Mouse (Mus musculus) left cerebral cortex, adult 18-20 months (tissue): ENCODE measurements around the gene Sult1b1. TPM values are rescaled to one million over a fixed set of nuclear protein-coding genes. Genes with fewer than 3 reads are reported as not detected.
"Not testable (repeated sequence)": the region's sequence is repeated elsewhere in the genome, so short reads cannot be mapped to it uniquely, and the experiment has no call there.

Source experiments
- DNase-seq, 2 experiments: peaks; one replicate each; pipeline ENCODE4 v3.0.0; 2021 to 2022; ENCODE audit warnings: low spot score in 2 of 2, mixed read lengths in 1 of 2
- long read RNA-seq, 2 experiments: library from polyadenylated mRNA; stranded (forward); transcript quantifications; one replicate each; pipeline ENCODE4 v2.0.0; 2021
- total RNA-seq, 2 experiments: library from RNA; stranded (reverse); gene quantifications; 2 replicates each; pipeline ENCODE4 v1.2.3; 2021

Gene Sult1b1
- total RNA-seq = not detected
- long read RNA-seq, experiment 1 = 0 reads
- long read RNA-seq, experiment 2 = 0 reads

- no peak for DNase-seq
Observed at GRCm38 (mm10) chr5:87538111-87538510, at the start of gene Sult1b1. Gene Sult1b1 (minus strand): TSS chr5:87538195.

- no peak for DNase-seq
Observed at GRCm38 (mm10) chr5:87580389-87580788, 42.4 kb upstream of the Sult1b1 start.

- DNase-seq = no peak
Observed at GRCm38 (mm10) chr5:87574174-87574573, 36.2 kb upstream of the Sult1b1 start.

GRCm38 (mm10) chr5:87573490-87573889 is 35.5 kb upstream of the Sult1b1 start:
- no peak for DNase-seq

- DNase-seq = no peak
Observed at GRCm38 (mm10) chr5:87572781-87573180, 34.8 kb upstream of the Sult1b1 start.

GRCm38 (mm10) chr5:87568845-87569244 is 30.9 kb upstream of the Sult1b1 start, which contains the start of gene Sult1d1:
Gene Sult1d1 (minus strand): TSS chr5:87569027.
- DNase-seq = no peak

GRCm38 (mm10) chr5:87567306-87567705 is 29.3 kb upstream of the Sult1b1 start:
- no peak for DNase-seq

- no peak for DNase-seq
Observed at GRCm38 (mm10) chr5:87562966-87563365, 25.0 kb upstream of the Sult1b1 start.

- DNase-seq = no peak
Observed at GRCm38 (mm10) chr5:87562526-87562925, 24.5 kb upstream of the Sult1b1 start.

GRCm38 (mm10) chr5:87560145-87560544 is 22.1 kb upstream of the Sult1b1 start:
- no peak for DNase-seq

- no peak for DNase-seq
Observed at GRCm38 (mm10) chr5:87550935-87551334, 12.9 kb upstream of the Sult1b1 start.

GRCm38 (mm10) chr5:87535994-87536644 is 1.9 kb downstream of the Sult1b1 start:
- no peak for DNase-seq

GRCm38 (mm10) chr5:87532288-87532687 is 5.7 kb downstream of the Sult1b1 start:
- no peak for DNase-seq

- not testable (repeated sequence) for DNase-seq
Observed at GRCm38 (mm10) chr5:87523561-87523960, 14.4 kb downstream of the Sult1b1 start.

- DNase-seq = no peak
Observed at GRCm38 (mm10) chr5:87505776-87506458, 32.1 kb downstream of the Sult1b1 start.

GRCm38 (mm10) chr5:87502687-87503086 is 35.3 kb downstream of the Sult1b1 start:
- DNase-seq = no peak

- no peak for DNase-seq
Observed at GRCm38 (mm10) chr5:87499341-87499740, 38.7 kb downstream of the Sult1b1 start.

GRCm38 (mm10) chr5:87498936-87499335 is 39.1 kb downstream of the Sult1b1 start:
- no peak for DNase-seq

GRCm38 (mm10) chr5:87490771-87491170 is 47.2 kb downstream of the Sult1b1 start, which contains the start of gene Ugt2a1:
Gene Ugt2a1 (minus strand): TSS chr5:87490871.
- DNase-seq = no peak

- not testable (repeated sequence) for DNase-seq
Observed at GRCm38 (mm10) chr5:87486706-87487105, 51.3 kb downstream of the Sult1b1 start, which contains the start of gene Gm43638. Gene Gm43638 (minus strand): TSS chr5:87486806.

- DNase-seq = no peak
Observed at GRCm38 (mm10) chr5:87482160-87482559, 55.8 kb downstream of the Sult1b1 start, which contains the start of gene Ugt2a2. Gene Ugt2a2 (minus strand): TSS chr5:87482260.
